Mouse (Mus musculus) lung, postnatal 0 days (tissue): ENCODE measurements at regions not wholly inside any gene's neighbourhood (a gene's known extent, or its start where the extent isn't known, plus 50 kb on each side); places are given as distances from the start of the nearest gene placed in this dataset.

Source experiments
- ATAC-seq: fragments of 200-750 bp; cut with Nextera tagmentation; 2 replicates; pipeline ENCODE4 v1.8.0; 2017; ENCODE audit warnings: moderate library complexity
- DNase-seq: peaks from one replicate; pipeline ENCODE4 v3.0.0-alpha.2; 2016; ENCODE audit warnings: low spot score
- H3K27ac ChIP-seq: fragments of 300-500 bp; sonication (generic); 2 replicates; pipeline ENCODE4 v1.5.1; 2014; ENCODE audit warnings: antibody characterized with exemption, mild to moderate bottlenecking, low read length, mixed read lengths
- H3K27me3 ChIP-seq: fragments of 300-500 bp; sonication (generic); replicated peaks from 2 replicates; pipeline ENCODE4 v1.6.1; 2014; ENCODE audit warnings: low read length, mixed read lengths; ENCODE audit not compliant: insufficient read depth
- H3K36me3 ChIP-seq: fragments of 300-500 bp; sonication (generic); 2 replicates; pipeline ENCODE4 v1.6.1; 2014; ENCODE audit warnings: low read length, mixed read lengths; ENCODE audit not compliant: insufficient read depth
- H3K4me1 ChIP-seq: fragments of 300-500 bp; sonication (generic); 2 replicates; pipeline ENCODE4 v1.6.1; 2014; ENCODE audit warnings: antibody characterized with exemption, low read depth, low read length, mixed read lengths; ENCODE audit not compliant: insufficient read depth
- H3K4me2 ChIP-seq: fragments of 300-500 bp; sonication (generic); replicated peaks from 2 replicates; pipeline ENCODE4 v1.6.1; 2014; ENCODE audit warnings: low read depth, mild to moderate bottlenecking, low read length, moderate library complexity, mixed read lengths
- H3K4me3 ChIP-seq: fragments of 300-500 bp; sonication (generic); 2 replicates; pipeline ENCODE4 v1.5.1; 2014; ENCODE audit warnings: low read depth, low read length
- H3K9ac ChIP-seq: fragments of 300-500 bp; sonication (generic); replicated peaks from 2 replicates; pipeline ENCODE4 v1.6.1; 2014; ENCODE audit warnings: low read depth, mild to moderate bottlenecking
- H3K9me3 ChIP-seq: fragments of 300-500 bp; sonication (generic); 2 replicates; pipeline ENCODE4 v1.6.1; 2016; ENCODE audit warnings: low read length, mixed read lengths
- CTCF ChIP-seq: IDR thresholded peaks from 2 replicates; pipeline ENCODE4 v1.5.1; 2016; ENCODE audit warnings: antibody characterized with exemption, mild to moderate bottlenecking
- EP300 ChIP-seq: IDR thresholded peaks from 2 replicates; pipeline ENCODE4 v1.6.1; 2016; ENCODE audit warnings: antibody characterized with exemption, mild to moderate bottlenecking, control low read depth
- WGBS: fragments of 180-500 bp; shearing (Covaris S2); extraction: QIAGEN DNeasy Blood & Tissue Kit; methylation state at CpG from one replicate; pipeline ENCODE4 v1.1.7; 2014; 5-methylcytosine and 5-hydroxymethylcytosine counted together

- Histone ChIP-seq H3K9me3 (no peaks in the 10 kb centered on the region), H3K4me3 (no peak overlapping the region), H3K4me1 (no peaks in the 10 kb centered on the region), H3K4me2 (no peak overlapping the region), H3K27ac (no peak overlapping the region), H3K36me3 (no peaks in the 10 kb centered on the region), H3K9ac (no peak overlapping the region), H3K27me3 (no peaks in the 10 kb centered on the region)
- ATAC-seq (no peak), DNase-seq (no peak)
- WGBS: 84% methylated on average over 1 of the region's 1 CpGs
- no peak for TF ChIP-seq EP300
- TF ChIP-seq CTCF: no peak
Measured at GRCm38 (mm10) chr17:48645056-48645455, 190.4 kb downstream of the Unc5cl start.

- H3K4me2 ChIP-seq: peak overlapping the region; percentile 19; the same call in 1 of the 2 replicates
- H3K4me3 ChIP-seq: no peak overlapping the region
- H3K9ac ChIP-seq: no peak overlapping the region
- H3K4me1 ChIP-seq: no peaks in the 10 kb centered on the region
- no peaks in the 10 kb centered on the region for H3K27me3 ChIP-seq
- H3K27ac ChIP-seq: no peak overlapping the region
- no peak for DNase-seq
- H3K36me3 ChIP-seq: no peaks in the 10 kb centered on the region
- TF ChIP-seq EP300 (no peak), CTCF (no peak)
- no peak for ATAC-seq
- 52% methylated on average over 11 of the region's 11 CpGs for WGBS
- no peaks in the 10 kb centered on the region for H3K9me3 ChIP-seq
Measured at GRCm38 (mm10) chr17:48646626-48647195, 192.0 kb downstream of the Unc5cl start.

DNA sequence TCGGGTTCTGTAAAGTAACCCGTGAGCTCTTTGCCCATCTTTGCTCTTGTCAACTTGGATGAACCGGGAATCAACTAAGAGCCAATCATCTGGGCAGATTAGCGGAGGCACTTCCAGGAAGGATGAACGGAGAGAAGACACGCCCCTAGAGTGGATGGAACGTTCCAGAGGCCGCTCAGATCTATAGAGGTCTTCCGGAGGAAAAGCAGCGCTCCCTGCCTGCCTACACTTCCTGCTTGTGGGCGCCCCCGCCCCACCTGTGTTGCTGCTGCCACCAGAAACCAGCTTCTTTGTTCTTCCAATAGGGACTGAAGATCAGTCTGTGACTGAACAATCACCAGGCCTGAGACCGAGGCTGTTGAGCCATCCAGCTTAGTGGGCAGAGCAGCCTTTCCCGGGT is 192.7 kb downstream of the Unc5cl start:
- 36% methylated on average over 14 of the region's 14 CpGs for WGBS

DNA sequence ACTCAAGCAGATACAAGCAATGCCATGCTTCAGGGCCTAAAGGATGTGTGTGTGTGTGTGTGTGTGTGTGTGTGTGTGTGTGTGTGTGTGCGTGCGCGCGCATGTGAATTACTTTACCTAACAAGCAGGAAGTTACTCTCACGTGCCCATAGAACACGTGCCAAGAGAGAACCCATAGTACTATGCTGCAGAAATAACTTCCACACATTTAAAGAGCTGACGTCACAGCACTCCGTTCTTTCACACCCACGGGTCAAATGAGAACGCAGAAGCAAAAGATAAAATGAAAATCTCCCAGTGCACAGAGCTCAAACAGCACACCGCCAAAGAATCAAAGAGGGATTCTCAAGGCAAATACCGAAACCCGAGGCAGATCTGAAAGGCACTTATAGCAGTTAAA is 195.9 kb downstream of the Unc5cl start:
- no peak for ATAC-seq
- no peak for TF ChIP-seq CTCF
- no peak for TF ChIP-seq EP300
- Histone ChIP-seq H3K27ac (no peak overlapping the region), H3K36me3 (no peaks in the 10 kb centered on the region), H3K9ac (no peak overlapping the region), H3K27me3 (no peaks in the 10 kb centered on the region), H3K4me2 (no peak overlapping the region), H3K4me1 (no peaks in the 10 kb centered on the region), H3K4me3 (no peak overlapping the region), H3K9me3 (no peaks in the 10 kb centered on the region)
- 54% methylated on average over 12 of the region's 13 CpGs for WGBS
- DNase-seq: no peak

More for the DNA sequence above, 192.7 kb downstream of the Unc5cl start:
- Histone ChIP-seq H3K4me3 (no peak overlapping the region), H3K4me2 (peak overlapping the region; percentile 19; the same call in 1 of the 2 replicates), H3K9ac (no peak overlapping the region), H3K9me3 (no peaks in the 10 kb centered on the region), H3K36me3 (no peaks in the 10 kb centered on the region), H3K27me3 (no peaks in the 10 kb centered on the region), H3K4me1 (no peaks in the 10 kb centered on the region), H3K27ac (no peak overlapping the region)
- DNase-seq: no peak
- ATAC-seq: no peak
- TF ChIP-seq CTCF (no peak), EP300 (no peak)

DNA sequence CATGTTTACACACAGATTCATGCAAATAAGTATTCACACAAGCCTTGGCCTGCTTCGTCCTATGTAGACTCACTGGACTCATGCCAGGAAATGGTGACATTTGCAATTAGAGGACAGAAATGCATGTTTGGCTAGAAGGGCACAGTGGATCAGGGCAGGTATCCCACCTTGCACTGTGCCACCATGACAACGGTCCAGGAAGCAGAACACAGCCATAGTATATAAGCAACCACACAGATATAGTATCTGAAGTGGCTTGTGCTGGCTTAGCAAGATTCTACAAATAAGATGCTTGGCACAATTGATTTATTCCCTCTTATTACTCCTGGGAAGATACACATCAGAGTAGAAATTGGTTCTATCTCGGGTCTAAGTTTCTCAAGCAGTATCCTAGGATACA is 218.0 kb downstream of the Unc5cl start:
- H3K4me1 ChIP-seq: no peaks in the 10 kb centered on the region
- no peak overlapping the region for H3K27ac ChIP-seq
- TF ChIP-seq CTCF (no peak), EP300 (no peak)
- no peaks in the 10 kb centered on the region for H3K36me3 ChIP-seq
- H3K27me3 ChIP-seq: no peaks in the 10 kb centered on the region
- no peak overlapping the region for H3K9ac ChIP-seq
- 66% methylated on average over 3 of the region's 3 CpGs for WGBS
- H3K4me2 ChIP-seq: no peak overlapping the region
- H3K4me3 ChIP-seq: no peak overlapping the region
- ATAC-seq: no peak
- no peaks in the 10 kb centered on the region for H3K9me3 ChIP-seq
- no peak for DNase-seq

GRCm38 (mm10) chr17:48678216-48678832 is 223.6 kb downstream of the Unc5cl start:
- no peak overlapping the region for H3K9ac ChIP-seq
- no peak for ATAC-seq
- H3K36me3 ChIP-seq: no peaks in the 10 kb centered on the region
- 67% methylated on average over 12 of the region's 12 CpGs for WGBS
- H3K4me2 ChIP-seq: no peak overlapping the region
- no peak overlapping the region for H3K4me3 ChIP-seq
- H3K4me1 ChIP-seq: no peaks in the 10 kb centered on the region
- H3K27ac ChIP-seq: no peak overlapping the region
- no peaks in the 10 kb centered on the region for H3K27me3 ChIP-seq
- H3K9me3 ChIP-seq: no peaks in the 10 kb centered on the region
- DNase-seq: no peak
- no peak for TF ChIP-seq EP300
- TF ChIP-seq CTCF: no peak
